Mouse (Mus musculus): ENCODE data around the gene Gm20822. TPM values are rescaled to one million over a fixed set of nuclear protein-coding genes. Genes with fewer than 3 reads are reported as not detected.
"Not testable (repeated sequence)": the region's sequence is repeated elsewhere in the genome, so short reads cannot be mapped to it uniquely, and the experiment has no call there.

Gene Gm20822
- polyA plus RNA-seq (2016; fragmentation: Nextera tagmentation; extraction: Ambion mirVana): not detected in 2 replicates

GRCm38 (mm10) chrY:15884671-15885070 lies at the start of gene Gm20822:
Gm20822 (minus strand) TSS chrY:15884771.
- H3K27ac ChIP-seq (replicated peaks); H3K4me3 ChIP-seq; H3K36me3 ChIP-seq (replicated peaks); H3K9me3 ChIP-seq; DNase-seq (ENCODE audit: low spot score); H3K27me3 ChIP-seq (replicated peaks; ENCODE audit: low read depth, poor library complexity, severe bottlenecking); H3K4me1 ChIP-seq: not testable (repeated sequence)
- no CpG with 5 or more reads among the region's 3 CpGs for WGBS
